Mouse (Mus musculus) midbrain, embryonic 15.5 days (tissue): ENCODE results near the gene Olfr764-ps1. TPM values are rescaled to one million over a fixed set of nuclear protein-coding genes. Genes with fewer than 3 reads are reported as not detected.
"Not testable (repeated sequence)": the region's sequence is repeated elsewhere in the genome, so short reads cannot be mapped to it uniquely, and the experiment has no call there.

Source experiments
- ATAC-seq: fragments of 200-750 bp; cut with Nextera tagmentation; replicated peaks from 2 replicates; pipeline ENCODE4 v1.8.0; 2017; ENCODE audit warnings: moderate TSS enrichment
- H3K27ac ChIP-seq: fragments of 300-500 bp; sonication (generic); 2 replicates; pipeline ENCODE4 v1.5.1; 2015; ENCODE audit warnings: mild to moderate bottlenecking, inconsistent platforms
- H3K27me3 ChIP-seq: fragments of 300-500 bp; sonication (generic); replicated peaks from 2 replicates; pipeline ENCODE4 v1.6.1; 2015; ENCODE audit warnings: inconsistent platforms
- H3K36me3 ChIP-seq: fragments of 300-500 bp; sonication (generic); replicated peaks from 2 replicates; pipeline ENCODE4 v1.6.1; 2015; ENCODE audit warnings: inconsistent platforms
- H3K4me1 ChIP-seq: fragments of 300-500 bp; sonication (generic); 2 replicates; pipeline ENCODE4 v1.6.1; 2015; ENCODE audit warnings: inconsistent platforms
- H3K4me2 ChIP-seq: fragments of 300-500 bp; sonication (generic); 2 replicates; pipeline ENCODE4 v1.6.1; 2015; ENCODE audit warnings: inconsistent platforms, mild to moderate bottlenecking, moderate library complexity
- H3K4me3 ChIP-seq: fragments of 300-500 bp; sonication (generic); 2 replicates; pipeline ENCODE4 v1.5.1; 2015; ENCODE audit warnings: mild to moderate bottlenecking, inconsistent platforms
- H3K9ac ChIP-seq: fragments of 300-500 bp; sonication (generic); 2 replicates; pipeline ENCODE4 v1.6.1; 2015; ENCODE audit warnings: mild to moderate bottlenecking, inconsistent platforms
- H3K9me3 ChIP-seq: fragments of 300-500 bp; sonication (generic); 2 replicates; pipeline ENCODE4 v1.6.1; 2016; ENCODE audit warnings: inconsistent platforms
- WGBS: fragments of 180-500 bp; shearing (Covaris S2); methylation state at CpG from one replicate; pipeline ENCODE4 v1.1.7; 2015; ENCODE audit warnings: mixed read lengths; 5-methylcytosine and 5-hydroxymethylcytosine counted together
- polyA plus RNA-seq: library from polyadenylated mRNA; unstranded; fragments of >200 nt; fragmentation: Nextera tagmentation; extraction: Ambion mirVana; gene quantifications from 2 replicates; pipeline ENCODE4 v1.2.1, GENCODE M21; 2015

Olfr764-ps1 gene
- polyA plus RNA-seq, 1 experiment from 2014 or later = not detected

GRCm38 (mm10) chr10:128995796-128996195, 43.9 kb downstream of the Olfr764-ps1 start:
- H3K36me3 ChIP-seq = no peaks in the 10 kb centered on the region
- H3K9ac ChIP-seq = no peak overlapping the region
- 97% methylated on average over 1 of the region's 1 CpGs for WGBS
- no peak overlapping the region for H3K27ac ChIP-seq
- no peak for ATAC-seq
- no peak overlapping the region for H3K4me2 ChIP-seq
- no peaks in the 10 kb centered on the region for H3K27me3 ChIP-seq
- no peaks in the 10 kb centered on the region for H3K9me3 ChIP-seq
- no peak overlapping the region for H3K4me3 ChIP-seq
- no peaks in the 10 kb centered on the region for H3K4me1 ChIP-seq

GRCm38 (mm10) chr10:128990994-128991393, 48.7 kb downstream of the Olfr764-ps1 start:
- Histone ChIP-seq H3K4me2 (no peak overlapping the region), H3K4me3 (no peak overlapping the region), H3K4me1 (no peaks in the 10 kb centered on the region), H3K9ac (no peak overlapping the region), H3K27ac (no peak overlapping the region), H3K9me3 (no peaks in the 10 kb centered on the region), H3K36me3 (no peaks in the 10 kb centered on the region), H3K27me3 (no peaks in the 10 kb centered on the region)
- ATAC-seq = no peak

GRCm38 (mm10) chr10:128990129-128990850, 49.4 kb downstream of the Olfr764-ps1 start:
- not testable (repeated sequence) for H3K4me3 ChIP-seq, H3K36me3 ChIP-seq, H3K4me2 ChIP-seq, ATAC-seq, H3K27ac ChIP-seq, H3K9ac ChIP-seq, H3K27me3 ChIP-seq, H3K4me1 ChIP-seq, H3K9me3 ChIP-seq
- WGBS = 68% methylated on average over 7 of the region's 10 CpGs

- not testable (repeated sequence) for H3K27ac ChIP-seq, H3K4me3 ChIP-seq, H3K27me3 ChIP-seq, H3K4me1 ChIP-seq, H3K4me2 ChIP-seq, ATAC-seq, H3K9ac ChIP-seq, H3K9me3 ChIP-seq, H3K36me3 ChIP-seq
- 90% methylated on average over 1 of the region's 1 CpGs for WGBS
These were observed 50.6 kb downstream of the Olfr764-ps1 start, which contains the start of gene Olfr9 for GRCm38 (mm10) chr10:128989131-128989530. TSS of gene Olfr9 (plus strand) at chr10:128989431.

Other genes with a start within 250 kb of the Olfr764-ps1 start
- 0.58 and 0.79 TPM in 2 replicates for gene Mmp19, start 249.0 kb downstream of the Olfr764-ps1 start, polyA plus RNA-seq
- 59.4 and 60.8 TPM in 2 replicates for gene Dnajc14, start 235.8 kb downstream of the Olfr764-ps1 start, polyA plus RNA-seq
- gene Tmem198b, start 235.5 kb downstream of the Olfr764-ps1 start, polyA plus RNA-seq = 16.0 and 17.6 TPM in 2 replicates
- 145 and 155 TPM in 2 replicates for gene Sarnp, start 222.6 kb downstream of the Olfr764-ps1 start, polyA plus RNA-seq
- gene Ormdl2, start 218.3 kb downstream of the Olfr764-ps1 start, polyA plus RNA-seq = 21.9 and 22.7 TPM in 2 replicates
- 10.3 and 10.9 TPM in 2 replicates for gene Gdf11, start 148.2 kb downstream of the Olfr764-ps1 start, polyA plus RNA-seq
- gene Cd63, start 138.9 kb downstream of the Olfr764-ps1 start, polyA plus RNA-seq = 154 and 184 TPM in 2 replicates
- gene Rdh5, start 117.0 kb downstream of the Olfr764-ps1 start, polyA plus RNA-seq = 12.9 and 15.4 TPM in 2 replicates
- 259 and 262 TPM in 2 replicates for gene Bloc1s1, start 115.9 kb downstream of the Olfr764-ps1 start, polyA plus RNA-seq
- gene Itga7, start 106.1 kb downstream of the Olfr764-ps1 start, polyA plus RNA-seq = 5.1 and 5.5 TPM in 2 replicates
- gene Mettl7b, start 78.9 kb downstream of the Olfr764-ps1 start, polyA plus RNA-seq = not detected in 2 replicates
- gene Olfr9, start 50.5 kb downstream of the Olfr764-ps1 start, polyA plus RNA-seq = not detected in 2 replicates
- not detected in 2 replicates for gene Olfr763, start 29.1 kb downstream of the Olfr764-ps1 start, polyA plus RNA-seq
- gene Olfr765, start 10.1 kb upstream of the Olfr764-ps1 start, polyA plus RNA-seq = not detected in 2 replicates
- gene Olfr766-ps1, start 29.1 kb upstream of the Olfr764-ps1 start, polyA plus RNA-seq = not detected in 2 replicates
- not detected in 2 replicates for gene Olfr767, start 43.0 kb upstream of the Olfr764-ps1 start, polyA plus RNA-seq
- not detected in 2 replicates for gene Olfr768, start 59.5 kb upstream of the Olfr764-ps1 start, polyA plus RNA-seq
- gene Olfr769, start 78.0 kb upstream of the Olfr764-ps1 start, polyA plus RNA-seq = not detected in 2 replicates
- not detected in 2 replicates for gene Olfr770, start 99.1 kb upstream of the Olfr764-ps1 start, polyA plus RNA-seq
- not detected in 2 replicates for gene Olfr771, start 124.9 kb upstream of the Olfr764-ps1 start, polyA plus RNA-seq
- not detected in 2 replicates for gene Olfr772, start 138.0 kb upstream of the Olfr764-ps1 start, polyA plus RNA-seq
- not detected in 2 replicates for gene Olfr773, start 147.5 kb upstream of the Olfr764-ps1 start, polyA plus RNA-seq
- not detected in 2 replicates for gene Olfr774, start 196.3 kb upstream of the Olfr764-ps1 start, polyA plus RNA-seq
- gene Olfr775, start 208.5 kb upstream of the Olfr764-ps1 start, polyA plus RNA-seq = not detected in 2 replicates
- gene Olfr776, start 219.2 kb upstream of the Olfr764-ps1 start, polyA plus RNA-seq = not detected in 2 replicates
- gene Olfr777, start 231.6 kb upstream of the Olfr764-ps1 start, polyA plus RNA-seq = not detected in 2 replicates